Mouse (Mus musculus): ENCODE results near the gene Hand1. TPM values are rescaled to one million over a fixed set of nuclear protein-coding genes. Genes with fewer than 3 reads are reported as not detected.
"Not testable (repeated sequence)": the region's sequence is repeated elsewhere in the genome, so short reads cannot be mapped to it uniquely, and the experiment has no call there.

Gene Hand1
- polyA plus RNA-seq, 2 experiments from 2014 or later: not detected

DNA sequence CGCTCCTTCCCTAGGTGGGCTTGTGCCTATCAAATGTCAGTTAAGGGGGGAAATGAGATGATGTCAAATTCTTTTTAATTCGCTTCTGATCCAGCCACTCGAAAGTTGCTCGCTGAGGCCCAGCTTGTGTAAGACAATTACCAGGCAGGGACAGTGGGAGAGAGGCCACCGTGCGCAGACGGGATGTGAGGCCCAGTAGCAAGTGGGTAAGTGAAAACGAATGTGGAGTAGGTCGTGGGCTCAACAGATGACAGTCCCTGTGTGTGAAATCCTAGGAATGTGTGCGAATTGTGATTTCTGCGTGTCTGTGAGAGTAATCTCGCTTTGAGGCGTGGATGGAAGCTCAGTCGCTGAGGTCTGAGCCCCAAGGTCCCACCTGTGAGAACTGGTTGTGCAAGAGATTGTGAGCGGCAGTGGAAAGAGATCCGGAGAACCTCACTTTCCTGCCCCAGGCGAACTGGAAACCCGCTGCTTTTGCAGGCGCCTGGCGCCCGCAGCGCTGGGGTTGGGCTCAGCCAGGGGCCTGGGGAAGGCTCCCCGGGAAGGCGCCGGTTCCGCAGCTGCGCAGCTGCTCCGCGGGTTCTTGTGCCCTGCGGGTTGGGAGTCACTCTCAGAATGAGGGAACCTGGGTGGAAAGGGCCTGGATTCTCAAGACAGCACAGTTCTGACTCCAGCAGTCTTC, 819 bp upstream of the Hand1 start:
- no peak for ATAC-seq

DNA sequence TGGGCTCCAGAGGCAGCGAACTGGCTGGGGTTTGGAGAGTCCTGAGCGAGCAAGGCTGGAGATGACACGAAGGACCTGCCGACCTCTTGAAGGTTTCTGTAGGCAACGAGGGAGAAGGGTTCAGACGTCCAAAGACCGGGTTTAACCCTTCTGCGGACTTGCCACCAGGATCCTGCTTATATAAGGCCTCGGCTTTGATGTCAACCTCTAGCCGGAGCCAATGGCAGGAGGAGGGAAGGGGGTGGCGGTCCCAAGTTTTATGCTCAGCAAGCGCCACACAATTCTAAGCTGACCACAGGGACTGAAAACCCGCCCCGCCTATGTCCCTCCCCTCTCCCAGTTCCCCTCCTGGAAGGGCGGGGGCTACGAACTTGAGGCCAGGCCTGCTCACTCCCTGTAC, 757 bp downstream of the Hand1 start:
- ATAC-seq: no peak

DNA sequence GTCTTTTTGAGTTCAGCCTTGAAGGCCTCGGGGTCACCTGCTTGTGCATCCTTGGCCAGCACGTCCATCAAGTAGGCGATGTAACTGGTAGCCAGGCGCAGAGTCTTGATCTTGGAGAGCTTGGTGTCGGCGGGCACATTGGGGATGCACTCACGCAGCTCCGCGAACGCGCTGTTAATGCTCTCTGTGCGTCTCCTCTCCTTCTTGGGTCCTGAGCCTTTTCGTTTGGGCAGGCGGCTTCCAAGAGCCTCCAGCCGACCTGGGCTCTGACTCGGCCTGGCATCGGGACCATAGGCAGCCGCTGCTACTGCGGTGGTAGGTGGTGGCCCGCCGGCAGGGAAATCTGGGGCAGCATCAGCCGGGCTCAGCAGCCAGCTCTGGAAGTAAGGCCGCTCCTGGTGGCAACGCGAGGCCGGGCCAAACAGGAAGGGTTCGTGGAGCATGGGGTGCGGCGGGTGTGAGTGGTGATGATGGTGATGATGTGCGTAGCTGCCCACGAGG, 1.3 kb downstream of the Hand1 start:
- no peak for ATAC-seq

DNA sequence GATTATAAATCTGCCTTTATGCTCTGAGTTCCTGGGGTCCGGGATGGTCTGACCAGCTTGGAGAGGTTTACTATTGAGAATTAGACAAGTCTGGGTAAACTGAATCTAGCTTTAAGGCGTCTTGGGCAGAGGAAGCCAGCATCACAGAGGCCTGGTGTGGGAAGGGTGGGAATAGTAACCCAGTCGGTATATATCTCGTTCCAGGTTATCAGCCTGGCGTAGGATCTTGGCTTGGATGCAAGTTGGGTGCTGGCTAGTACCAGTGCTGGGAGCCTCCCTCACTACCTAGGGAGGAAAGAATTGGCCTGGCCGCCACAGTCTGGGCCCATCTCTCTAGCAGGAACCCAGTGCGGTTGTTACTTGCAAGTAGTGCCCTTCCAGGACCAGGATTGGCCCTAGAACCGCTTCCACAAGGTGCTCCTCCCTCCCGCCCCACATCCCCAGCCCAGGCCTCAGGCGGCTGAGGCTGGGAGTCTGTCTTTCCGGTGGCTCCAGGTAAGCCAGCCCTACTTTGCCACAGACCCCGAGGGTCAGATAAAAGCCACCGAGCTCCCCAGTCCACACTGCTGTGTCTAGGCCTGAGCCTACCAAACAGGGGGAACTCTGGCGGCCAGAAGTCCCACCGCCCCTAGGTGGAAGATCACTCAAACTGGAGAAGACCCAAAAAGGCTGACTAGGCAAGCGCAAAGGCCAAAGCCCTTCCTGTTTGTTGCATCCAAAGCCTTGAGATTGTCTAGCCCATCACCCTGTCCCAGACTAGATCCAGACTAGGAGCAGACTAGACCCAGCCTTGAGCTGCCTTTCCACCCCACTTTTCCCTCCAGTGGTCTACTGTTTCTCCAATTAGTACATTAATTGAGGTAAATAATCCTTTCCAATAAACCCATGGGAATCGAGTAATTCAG, 2.5 kb downstream of the Hand1 start:
- no peak for ATAC-seq

DNA sequence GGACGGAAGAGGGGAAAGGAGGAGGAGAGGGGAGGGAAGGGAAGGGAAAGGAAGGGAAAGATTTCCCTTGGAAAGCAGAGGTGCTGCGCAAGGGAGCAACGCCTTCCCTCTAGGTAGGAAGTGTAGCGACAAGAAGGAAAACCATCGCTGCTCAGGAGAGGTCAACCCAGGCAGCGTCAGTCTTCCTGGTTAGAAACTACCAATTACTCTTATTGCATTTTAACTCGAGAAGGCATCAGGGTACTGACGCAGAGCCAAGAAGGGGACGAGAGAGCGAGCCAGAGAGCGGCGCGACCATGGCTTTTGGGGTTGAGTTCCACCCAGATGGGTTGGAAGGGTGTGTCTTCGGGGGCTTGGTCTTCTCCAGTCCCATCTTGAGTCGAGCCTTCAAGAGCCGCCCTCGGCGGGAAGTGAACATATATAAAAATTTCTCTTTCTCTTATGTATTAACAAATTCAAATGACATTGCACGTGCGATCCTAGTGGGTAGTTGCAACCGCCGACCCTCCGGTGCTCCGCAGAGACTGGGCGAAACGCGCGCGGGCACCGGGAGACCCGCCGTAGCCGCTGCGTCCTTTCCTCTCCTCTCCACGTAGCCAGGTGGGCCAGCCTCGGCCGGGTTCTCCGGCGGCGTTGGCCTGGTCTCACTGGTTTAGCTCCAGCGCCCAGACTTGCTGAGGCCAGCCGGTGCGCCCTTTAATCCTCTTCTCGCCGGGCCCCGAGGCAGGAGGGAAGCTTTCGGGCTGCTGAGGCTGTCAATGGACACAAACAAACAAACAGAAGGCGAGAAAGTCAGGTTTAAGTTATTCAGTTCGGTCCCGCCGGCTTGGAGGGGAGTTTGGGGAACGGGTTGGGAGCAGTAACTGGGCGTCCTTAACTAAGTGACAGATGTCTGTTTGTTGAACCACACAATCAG, 3.4 kb downstream of the Hand1 start:
- no peak for ATAC-seq

DNA sequence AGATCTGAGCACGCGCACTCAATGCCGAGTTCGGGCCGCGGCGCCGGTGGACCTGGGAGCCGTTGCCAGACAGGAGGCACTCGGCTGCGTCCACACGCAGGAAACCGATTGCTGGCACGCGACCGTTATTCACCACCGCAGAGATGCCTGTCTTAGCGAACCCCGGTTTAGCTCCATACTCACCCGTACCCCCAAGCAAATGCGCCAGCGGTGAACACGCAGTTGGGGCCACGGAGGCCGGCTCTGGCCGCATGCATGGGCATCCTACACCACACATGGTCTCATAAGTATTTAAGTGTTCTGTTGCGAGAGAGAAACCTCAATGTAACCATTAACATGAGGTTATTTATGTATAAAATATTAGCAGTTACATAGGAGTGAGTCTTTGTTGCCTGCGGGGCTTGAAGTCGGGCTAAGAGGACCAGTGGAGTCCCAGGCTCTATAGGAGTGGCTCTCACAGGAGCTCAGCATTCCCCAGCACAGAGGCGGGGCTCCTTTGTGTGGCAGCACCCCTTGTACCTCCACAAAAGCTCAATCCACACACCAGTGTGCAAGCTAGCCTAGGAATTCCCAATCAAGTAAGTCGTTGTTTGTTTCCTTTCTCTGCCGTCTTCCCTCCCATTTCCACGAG, 4.6 kb downstream of the Hand1 start:
- ATAC-seq: no peak

DNA sequence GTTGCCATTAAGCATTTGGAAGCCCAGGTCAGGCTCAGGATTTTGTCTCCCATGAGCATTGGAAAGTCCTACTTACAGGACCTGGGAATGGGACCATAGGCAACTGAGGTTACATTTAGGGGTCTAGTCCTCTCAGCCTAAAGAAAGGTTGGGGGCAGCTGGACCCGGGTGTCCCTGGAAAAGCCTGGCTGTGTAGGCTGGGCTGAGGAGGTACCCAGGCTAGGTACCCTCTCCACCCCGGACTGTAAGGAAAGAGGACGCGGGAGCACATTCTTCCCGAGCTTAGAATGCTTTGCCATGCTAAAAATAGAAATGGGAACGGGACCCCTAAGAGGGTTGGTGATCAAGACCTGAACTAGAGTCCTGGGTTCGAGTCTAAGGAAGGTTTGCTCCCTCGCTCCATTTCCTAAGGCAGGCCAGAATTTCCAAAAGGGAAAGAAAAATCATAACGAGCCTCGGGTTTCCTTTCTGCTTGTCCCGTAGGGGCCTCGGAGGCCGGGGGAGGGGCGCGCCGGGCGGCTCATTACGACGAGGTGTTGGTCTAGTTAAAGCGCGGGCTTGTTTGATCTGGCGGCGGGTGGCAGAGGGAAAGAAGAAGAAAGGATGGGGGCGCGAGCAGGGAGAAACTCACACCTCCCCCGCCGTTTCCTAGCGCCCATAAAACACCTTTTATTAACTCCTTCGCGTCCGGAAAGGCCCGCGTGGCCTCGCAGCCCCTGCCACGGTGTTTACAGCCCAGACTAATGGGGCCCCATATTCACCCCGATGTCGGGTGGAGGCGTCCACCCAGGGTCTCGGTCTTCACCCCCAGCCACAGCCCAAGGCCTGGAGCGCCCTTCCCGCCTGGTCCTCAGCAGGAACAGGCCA, 5.3 kb downstream of the Hand1 start:
- ATAC-seq: no peak

DNA sequence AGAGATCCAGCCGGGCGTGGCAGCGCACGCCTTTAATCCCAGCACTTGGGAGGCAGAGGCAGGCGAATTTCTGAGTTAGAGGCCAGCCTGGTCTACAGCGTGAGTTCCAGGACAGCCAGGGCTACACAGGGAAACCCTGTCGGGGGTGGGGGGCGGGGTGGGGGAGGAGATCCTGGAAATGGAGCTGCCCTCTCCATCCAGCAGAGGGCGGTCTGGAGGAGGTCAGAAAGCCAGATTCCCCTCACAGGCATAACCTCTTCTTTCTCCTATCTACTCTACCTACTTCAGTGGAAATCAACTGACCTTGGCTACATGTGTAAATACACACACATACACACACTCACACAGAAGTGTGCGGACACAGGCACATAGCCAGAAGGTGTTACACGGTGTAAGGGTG, 7.4 kb downstream of the Hand1 start:
- not testable (repeated sequence) for ATAC-seq

DNA sequence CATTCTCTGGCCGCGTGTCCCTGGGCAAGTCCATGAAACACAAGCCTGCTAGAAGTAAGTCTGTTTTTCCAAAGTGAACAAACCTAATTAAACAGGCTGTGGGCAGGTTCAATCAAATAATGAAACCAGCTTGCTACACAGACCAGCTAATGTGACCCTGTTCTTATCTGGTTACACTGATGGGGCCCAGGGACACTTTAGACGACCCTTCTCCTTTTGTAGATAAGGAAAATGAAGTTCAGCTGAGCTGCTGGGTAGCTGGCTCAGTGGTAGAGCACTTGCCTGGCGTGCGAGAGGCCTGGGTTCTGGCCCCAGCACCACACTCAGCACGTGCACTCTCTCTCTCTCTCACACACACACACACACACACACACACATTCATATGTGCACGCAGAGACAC, 8.9 kb downstream of the Hand1 start:
- ATAC-seq: no peak

DNA sequence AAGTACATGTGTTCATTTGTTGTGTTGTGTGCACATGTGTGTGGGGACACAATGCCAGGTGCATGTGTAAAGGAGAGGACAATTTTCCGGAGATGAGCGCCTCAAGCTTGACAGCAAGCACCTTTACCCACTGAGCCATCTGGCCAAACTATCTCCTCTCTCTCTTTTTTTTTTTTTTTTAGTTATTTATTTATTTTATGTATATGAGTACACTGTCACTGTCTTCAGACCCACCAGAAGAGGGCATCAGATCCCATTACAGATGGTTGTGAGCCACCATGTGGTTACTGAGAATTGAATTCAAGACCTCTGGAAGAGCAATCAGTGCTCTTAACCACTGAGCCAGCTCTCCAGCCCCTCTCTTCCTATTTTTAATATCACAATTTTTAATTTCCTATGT, 9.5 kb downstream of the Hand1 start:
- ATAC-seq: not testable (repeated sequence)

DNA sequence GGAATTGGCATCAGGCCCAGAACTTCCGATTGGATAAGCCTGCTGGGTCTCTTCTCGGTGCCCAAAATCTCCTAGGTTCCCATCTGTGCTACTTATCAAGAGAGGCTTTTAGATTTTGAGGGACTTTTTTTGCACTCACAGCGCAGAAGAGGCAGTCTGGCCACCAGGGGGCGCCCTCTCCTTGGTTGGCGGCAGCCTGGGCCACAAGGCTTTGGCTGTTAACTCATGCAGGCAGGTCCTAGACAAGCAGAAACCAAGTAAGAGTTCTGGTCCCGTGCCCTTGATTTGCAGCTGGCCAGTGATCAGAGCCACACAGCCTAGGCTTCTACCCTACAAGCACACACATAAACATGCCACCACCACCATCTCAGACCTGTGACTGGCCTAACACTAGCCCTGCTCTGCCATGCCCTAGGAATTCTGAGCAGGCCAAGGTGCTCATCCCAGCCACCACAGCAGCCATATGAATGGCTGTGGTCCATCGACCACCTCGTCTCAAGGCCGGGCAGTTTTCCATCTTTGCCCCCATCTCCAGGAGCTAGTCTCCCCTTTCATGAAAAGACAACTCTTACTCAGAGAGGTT, 12.5 kb downstream of the Hand1 start:
- no peak for ATAC-seq

DNA sequence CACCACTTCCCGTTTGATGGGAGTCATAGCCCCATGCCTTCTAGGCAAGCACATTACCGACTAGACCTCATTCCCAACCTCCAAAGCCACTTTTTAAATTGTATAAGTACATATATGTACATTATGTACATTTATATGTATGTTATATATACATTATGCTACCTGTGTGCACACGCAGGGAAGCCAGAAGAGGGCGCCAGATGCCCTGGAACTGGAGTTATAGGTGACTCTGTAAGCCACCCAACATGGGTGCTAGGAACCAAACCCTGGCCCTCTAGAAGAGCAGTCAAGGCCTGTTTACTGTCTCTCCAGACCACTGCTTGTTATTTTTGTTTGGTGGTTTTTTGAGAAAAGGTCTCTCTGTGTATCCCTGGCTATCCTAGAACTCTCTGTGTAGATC, 14.4 kb downstream of the Hand1 start:
- ATAC-seq: no peak

DNA sequence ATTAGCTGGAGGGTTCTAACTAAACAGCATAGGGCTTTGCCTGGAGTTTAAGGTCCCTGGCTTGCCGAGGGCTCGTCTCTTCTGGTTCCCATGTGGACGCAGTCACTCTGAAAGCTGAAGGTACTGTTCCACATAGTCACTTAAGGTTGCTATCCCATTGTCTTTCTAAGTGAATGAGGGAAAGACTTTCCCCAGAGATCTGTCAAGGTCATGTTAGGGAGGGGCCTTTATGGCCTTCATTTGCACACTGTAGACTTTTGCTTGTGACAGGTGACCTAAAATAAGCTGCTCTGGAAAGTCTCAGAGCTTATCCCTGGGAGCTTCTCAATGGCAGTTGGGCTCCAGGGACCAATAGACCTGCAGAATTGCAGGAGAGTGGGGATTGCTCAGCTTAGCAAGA, 19.0 kb downstream of the Hand1 start:
- no peak for ATAC-seq

DNA sequence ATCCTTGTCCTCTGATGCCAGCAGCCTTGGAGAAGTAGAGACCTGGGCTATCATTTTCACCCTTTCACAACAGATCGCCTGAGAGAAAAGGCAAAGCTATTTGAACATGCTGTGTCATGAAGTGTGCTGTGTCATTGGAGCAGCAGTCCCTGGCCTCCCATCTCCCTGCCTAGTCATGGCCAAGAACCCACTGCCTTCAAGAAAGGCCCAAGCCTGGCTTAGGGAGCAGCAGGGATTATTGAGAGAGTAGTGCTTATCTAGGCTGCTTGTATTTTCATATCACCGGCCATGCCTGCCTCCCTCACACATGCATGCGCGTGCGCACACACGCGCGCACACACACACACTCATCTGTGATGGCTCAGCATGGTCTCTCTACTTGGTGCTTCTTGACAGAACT, 20.4 kb downstream of the Hand1 start:
- ATAC-seq: no peak

DNA sequence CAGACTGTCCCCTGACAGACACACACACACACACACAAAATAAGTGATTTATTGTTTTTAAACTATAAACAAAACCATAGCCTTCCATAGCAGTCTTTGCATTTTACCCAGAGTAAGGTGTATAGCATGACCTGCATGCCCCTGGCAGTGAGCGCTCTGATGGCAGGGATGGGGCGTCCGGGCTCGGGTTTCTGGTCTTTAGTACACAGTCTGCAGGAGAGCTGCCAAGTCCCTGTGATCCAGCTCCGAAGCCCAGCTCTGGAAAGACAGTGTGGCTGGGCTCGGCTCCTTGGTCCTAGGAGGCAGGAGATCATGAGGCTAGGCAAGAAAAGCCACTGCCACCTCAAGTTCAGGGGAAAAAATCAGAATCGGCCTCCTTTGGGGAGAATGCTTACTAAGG, 21.6 kb downstream of the Hand1 start:
- ATAC-seq: no peak

DNA sequence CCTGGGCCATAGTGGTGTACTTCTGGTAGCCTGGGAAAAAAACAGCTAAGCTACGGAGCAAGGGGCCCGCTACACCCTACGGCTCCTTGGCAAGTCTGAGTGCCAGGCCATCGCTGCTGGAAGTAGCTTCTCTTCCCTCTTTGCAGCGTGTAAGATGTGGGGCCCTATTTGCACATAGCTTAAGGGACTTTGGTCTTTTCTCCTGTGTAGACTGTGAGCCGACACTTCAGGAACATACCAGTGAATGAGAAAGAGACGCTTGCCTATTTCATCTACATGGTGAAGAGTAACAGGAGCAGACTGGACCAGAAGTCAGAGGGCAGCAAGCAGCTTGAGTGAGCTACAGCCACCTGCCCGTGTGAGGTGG, 22.9 kb downstream of the Hand1 start:
- no peak for ATAC-seq

DNA sequence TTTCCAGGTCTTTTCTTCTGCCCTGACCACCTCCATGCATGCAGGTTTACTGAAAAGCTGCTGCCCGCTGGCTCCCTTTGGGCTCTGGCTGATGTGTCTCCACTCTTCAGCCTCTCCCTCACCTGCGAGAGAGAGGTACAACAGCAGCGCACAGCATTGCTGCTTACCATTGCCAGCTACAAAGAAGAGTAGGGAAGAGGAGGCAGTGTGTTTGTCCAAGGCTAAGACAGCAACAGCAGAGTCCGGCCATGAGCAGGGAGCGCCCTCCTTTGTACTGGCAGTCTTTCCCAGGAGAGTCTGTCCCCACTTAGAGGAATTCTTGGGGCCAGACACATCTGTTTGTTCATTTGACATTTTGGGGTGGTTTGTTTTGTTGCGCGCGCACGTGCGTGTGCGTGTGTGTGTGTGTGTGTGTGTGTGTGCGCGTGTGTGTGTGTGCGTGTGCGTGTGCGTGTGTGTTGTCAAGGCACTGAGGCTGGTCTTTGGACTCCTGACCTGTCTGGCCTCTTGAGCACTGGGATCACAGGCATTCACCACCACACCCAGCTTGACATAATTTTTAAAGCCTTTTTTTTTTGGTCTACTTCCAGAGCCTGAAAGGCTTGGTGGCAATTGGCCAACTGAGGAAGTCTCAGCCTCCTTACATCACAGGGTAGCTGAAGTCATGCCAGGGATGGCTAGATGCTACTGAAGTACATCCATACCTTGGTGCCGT, 23.4 kb downstream of the Hand1 start:
- ATAC-seq: no peak

DNA sequence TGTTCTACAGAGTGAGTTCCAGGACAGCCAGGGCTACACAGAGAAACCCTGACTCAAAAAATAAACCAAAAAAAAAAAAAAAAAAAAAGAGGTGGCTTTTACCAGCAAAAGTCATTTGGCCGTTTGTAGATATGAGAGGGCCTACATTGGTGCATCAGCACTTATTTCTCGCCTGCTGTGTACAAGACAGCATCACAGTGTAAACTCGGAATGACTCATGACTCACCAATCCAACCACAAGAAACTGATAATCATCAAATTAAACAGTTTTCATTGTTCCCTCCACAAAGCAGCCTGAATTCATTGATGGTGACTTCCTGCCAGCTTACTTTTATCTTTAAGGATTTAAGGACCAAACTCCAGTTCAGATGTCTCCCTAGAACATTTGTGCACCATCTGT, 27.6 kb downstream of the Hand1 start:
- no peak for ATAC-seq

DNA sequence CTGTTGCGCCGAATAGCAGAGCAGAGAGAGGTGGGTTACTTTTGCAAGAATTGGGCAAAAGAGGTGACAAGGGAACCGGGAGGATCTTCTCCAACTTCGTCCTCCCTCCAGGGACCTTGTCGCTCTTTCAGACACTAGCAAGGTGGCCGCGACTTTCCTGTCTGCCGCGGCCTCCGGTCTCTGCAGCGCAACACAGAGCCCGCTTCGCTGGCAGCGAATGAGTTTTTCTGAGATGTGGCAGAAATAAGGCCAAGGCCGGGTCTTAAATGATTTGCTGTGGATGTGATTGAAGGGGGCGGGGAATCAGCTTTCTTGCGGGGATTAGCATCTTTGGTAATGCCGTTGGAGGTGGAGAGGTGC, 30.1 kb downstream of the Hand1 start:
- ATAC-seq: no peak

DNA sequence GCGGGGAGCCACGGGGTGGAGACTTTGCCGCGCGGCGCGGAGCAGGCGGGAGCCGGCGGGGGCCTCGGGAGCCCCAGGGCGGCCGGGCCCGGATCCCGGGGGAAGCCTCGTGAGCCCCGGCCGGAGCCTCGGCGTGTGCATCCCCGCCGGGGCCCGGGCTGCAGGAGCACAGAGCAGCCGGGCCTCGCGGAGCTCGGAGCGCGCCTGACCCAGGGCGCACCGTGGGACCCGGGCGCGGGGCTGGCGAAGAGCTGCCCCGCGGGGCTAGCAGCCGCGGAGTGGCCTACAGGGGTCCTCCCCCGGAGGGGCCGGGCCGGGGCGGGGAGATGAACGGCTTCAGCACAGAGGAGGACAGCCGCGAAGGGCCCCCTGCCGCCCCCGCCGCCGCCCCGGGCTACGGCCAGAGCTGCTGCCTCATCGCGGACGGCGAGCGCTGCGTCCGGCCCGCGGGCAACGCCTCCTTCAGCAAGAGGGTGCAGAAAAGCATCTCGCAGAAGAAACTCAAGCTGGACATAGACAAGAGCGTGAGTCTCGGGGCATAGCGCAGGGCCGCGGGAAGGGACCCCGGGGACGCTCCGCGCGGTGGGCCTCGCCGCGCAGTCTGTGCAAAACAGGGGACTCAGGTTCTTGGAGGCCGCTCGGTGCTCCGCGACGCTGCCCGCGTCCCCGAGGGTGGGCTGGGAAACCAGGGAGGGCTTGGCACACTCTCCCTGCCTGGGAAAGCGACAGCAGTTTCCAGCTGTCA, 30.7 kb downstream of the Hand1 start:
- peak; percentile 7 for ATAC-seq
